Mouse (Mus musculus) erythroblast, adult 5-6 weeks (primary cell): ENCODE results near the gene Klf2. TPM values are rescaled to one million over a fixed set of nuclear protein-coding genes. Genes with fewer than 3 reads are reported as not detected.

ENCODE experiments used
- ATAC-seq: replicated peaks from 2 replicates; pipeline ENCODE4 v1.8.0; 2016; ENCODE audit warnings: moderate number of reproducible peaks, mild to moderate bottlenecking, moderate TSS enrichment, inconsistent platforms; ENCODE audit not compliant: poor library complexity, low FRiP score, severe bottlenecking
- total RNA-seq, 2 experiments: library from RNA; stranded (forward) in 1 of 2; stranded (reverse) in 1 of 2; fragments of 150-400 nt in 1 of 2; fragments of 200-764, 138-1000 nt in 1 of 2; gene quantifications; 2 replicates each; pipeline versions ENCODE4 v1.2.3 to v1.2.4; 2015 to 2017; ENCODE audit warnings: low replicate concordance in 2 of 2

Gene Klf2
- total RNA-seq (2015; ENCODE audit: low replicate concordance) (8.1 and 11.7 TPM in 2 replicates), total RNA-seq (2017; ENCODE audit: low replicate concordance) (3.4 and 4.6 TPM in 2 replicates)

GRCm38 (mm10) chr8:72318801-72319322 lies at the start of gene Klf2:
Gene Klf2 (plus strand): TSS chr8:72319033.
- ATAC-seq = peak; percentile 31

GRCm38 (mm10) chr8:72270606-72271005 lies 48.2 kb upstream of the Klf2 start:
- ATAC-seq = no peak

GRCm38 (mm10) chr8:72271051-72271660 lies 47.7 kb upstream of the Klf2 start:
- no peak for ATAC-seq

GRCm38 (mm10) chr8:72271691-72272090 lies 47.1 kb upstream of the Klf2 start:
- no peak for ATAC-seq

GRCm38 (mm10) chr8:72272361-72272760 lies 46.5 kb upstream of the Klf2 start:
- ATAC-seq = no peak; the same call in 1 of the 2 replicates

- ATAC-seq = no peak
Observed at GRCm38 (mm10) chr8:72273111-72273770, 45.6 kb upstream of the Klf2 start.

GRCm38 (mm10) chr8:72273807-72274206 lies 45.0 kb upstream of the Klf2 start:
- ATAC-seq = no peak

- ATAC-seq = no peak
Observed at GRCm38 (mm10) chr8:72277244-72277643, 41.6 kb upstream of the Klf2 start.

- ATAC-seq = no peak
Observed at GRCm38 (mm10) chr8:72279151-72279550, 39.7 kb upstream of the Klf2 start.

- ATAC-seq = no peak
Observed at GRCm38 (mm10) chr8:72281634-72282033, 37.2 kb upstream of the Klf2 start.

- ATAC-seq = no peak
Observed at GRCm38 (mm10) chr8:72285285-72285684, 33.5 kb upstream of the Klf2 start.

- ATAC-seq = no peak
Observed at GRCm38 (mm10) chr8:72289051-72289450, 29.8 kb upstream of the Klf2 start.

GRCm38 (mm10) chr8:72291104-72291503 lies 27.7 kb upstream of the Klf2 start:
- ATAC-seq = no peak

- ATAC-seq = no peak
Observed at GRCm38 (mm10) chr8:72293309-72293708, 25.5 kb upstream of the Klf2 start.

- no peak for ATAC-seq
Observed at GRCm38 (mm10) chr8:72295125-72295524, 23.7 kb upstream of the Klf2 start.

GRCm38 (mm10) chr8:72295679-72296078 lies 23.2 kb upstream of the Klf2 start:
- no peak for ATAC-seq

- ATAC-seq = no peak
Observed at GRCm38 (mm10) chr8:72296561-72296960, 22.3 kb upstream of the Klf2 start.

GRCm38 (mm10) chr8:72298928-72299327 lies 19.9 kb upstream of the Klf2 start:
- ATAC-seq = no peak

- no peak for ATAC-seq
Observed at GRCm38 (mm10) chr8:72300654-72301400, 18.0 kb upstream of the Klf2 start.

GRCm38 (mm10) chr8:72301497-72301896 lies 17.3 kb upstream of the Klf2 start:
- ATAC-seq = no peak
